Mouse (Mus musculus): ENCODE data around the gene Tsen15. TPM values are rescaled to one million over a fixed set of nuclear protein-coding genes. Genes with fewer than 3 reads are reported as not detected.
A peak's percentile ranks its signal among the peaks of the same experiment; 100 is the strongest.

Gene Tsen15
- total RNA-seq (2014; fragmentation: Nextera tagmentation) (87.6 and 116 TPM in 2 replicates), total RNA-seq (2017) (109 and 141 TPM in 2 replicates)

DNA sequence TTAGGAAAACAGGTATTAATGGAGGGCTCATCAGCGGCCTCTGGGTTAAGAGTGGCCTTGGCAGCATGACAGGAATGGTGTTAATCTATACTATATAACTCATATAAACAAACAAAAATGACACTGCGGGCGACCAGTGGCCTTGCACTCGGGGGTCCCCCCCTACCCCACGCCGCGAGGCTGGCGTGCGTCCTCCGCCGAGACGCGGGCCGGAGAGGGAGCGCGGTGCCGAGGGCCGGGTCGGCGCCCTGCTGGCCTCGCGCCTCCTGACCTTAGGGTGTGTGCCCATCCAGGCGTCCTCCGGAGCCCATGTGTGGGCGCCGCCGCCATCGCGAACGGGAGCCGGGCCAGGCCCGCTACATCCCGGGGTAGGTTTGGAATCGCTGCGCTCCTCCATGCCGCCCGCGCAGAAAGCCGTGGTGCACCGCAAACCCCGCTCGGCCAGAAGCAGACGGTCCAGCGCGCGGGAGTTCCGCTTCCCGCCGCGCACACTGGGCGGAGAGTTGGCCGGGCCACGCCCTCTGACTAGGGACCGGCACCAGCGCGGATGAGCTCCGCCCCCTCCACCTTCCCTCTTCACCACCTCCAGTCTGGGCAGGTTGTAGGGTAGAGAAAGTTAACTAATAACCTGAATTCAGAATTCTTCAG is at the start of gene Tsen15:
Gene Tsen15, minus strand, starts transcription at position 501 of the 648 bp plus-strand sequence.
- ATAC-seq (replicated peaks; ENCODE audit: low FRiP score, low TSS enrichment, poor library complexity, severe bottlenecking) = peak; percentile 100

DNA sequence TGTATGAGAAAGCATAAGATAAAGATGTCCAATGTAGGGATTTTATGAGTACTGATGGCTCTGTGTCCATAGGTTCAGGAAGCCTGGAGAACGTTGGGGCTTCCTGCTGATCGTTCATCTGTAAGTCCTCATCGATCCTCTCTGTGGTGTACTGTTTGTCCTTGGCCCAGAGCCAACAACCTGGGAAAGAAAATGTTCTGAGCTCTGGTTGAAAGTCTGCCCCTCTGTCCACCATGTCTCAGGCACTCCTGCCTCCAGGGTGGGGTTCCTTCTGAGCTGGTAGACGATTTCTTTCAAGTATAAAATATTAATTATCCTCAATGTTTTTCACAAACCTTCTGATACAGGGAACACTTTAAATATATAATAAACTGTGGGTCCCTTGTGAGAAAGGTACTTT is 47.7 kb upstream of the Tsen15 start:
- no peak for ATAC-seq (replicated peaks; ENCODE audit: low FRiP score, low TSS enrichment, poor library complexity, severe bottlenecking)

DNA sequence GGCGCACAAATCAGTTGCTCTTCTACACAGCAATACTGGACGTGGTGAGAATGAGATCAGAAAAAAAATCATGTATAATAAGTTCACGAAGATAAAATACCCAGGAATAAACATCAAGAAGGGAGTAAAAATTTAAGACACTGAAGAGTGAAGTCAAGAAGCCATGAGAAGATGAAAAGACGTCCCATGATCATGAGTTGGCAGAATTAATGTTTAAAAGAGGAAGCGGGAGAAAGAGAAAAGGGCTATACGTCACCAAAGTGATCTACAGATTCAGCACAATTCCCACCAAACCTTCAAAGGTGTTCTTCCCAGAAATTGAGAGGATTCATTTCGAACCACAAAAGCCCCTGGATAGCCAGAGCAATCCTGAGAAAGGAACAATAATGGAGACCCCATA is 43.3 kb upstream of the Tsen15 start:
- ATAC-seq (replicated peaks; ENCODE audit: low FRiP score, low TSS enrichment, poor library complexity, severe bottlenecking) = no peak

DNA sequence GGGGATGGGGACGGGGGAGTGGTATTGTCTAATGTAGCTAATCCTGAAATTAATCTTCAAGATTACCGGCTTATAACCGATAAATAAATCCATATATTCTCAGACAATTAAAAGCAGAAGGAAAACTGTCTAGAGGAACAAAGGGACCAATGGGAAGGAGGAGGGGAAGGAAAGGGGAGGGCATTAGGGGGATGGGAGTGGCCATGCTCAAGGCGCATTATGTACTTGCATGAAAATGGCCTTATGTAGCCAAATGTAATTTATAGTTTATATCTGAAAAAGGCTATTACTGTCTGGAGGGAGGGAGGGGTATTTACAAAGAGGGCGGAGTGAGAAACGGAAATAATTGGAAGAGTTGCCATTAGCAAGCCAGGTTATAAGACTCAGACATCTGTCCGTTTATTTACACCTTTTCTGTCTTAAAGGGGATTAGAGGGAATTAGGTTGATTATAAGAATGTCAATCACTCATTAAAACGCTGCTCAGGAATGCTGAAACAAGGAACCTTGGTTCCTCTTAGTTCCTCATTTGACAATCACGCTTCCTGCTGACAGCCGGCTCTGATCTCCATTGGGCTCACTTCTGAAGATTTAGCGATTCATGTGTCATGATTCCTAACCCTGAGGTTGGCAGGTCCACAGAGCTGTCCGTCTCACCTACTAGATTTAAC is 41.6 kb upstream of the Tsen15 start:
- no peak for ATAC-seq (replicated peaks; ENCODE audit: low FRiP score, low TSS enrichment, poor library complexity, severe bottlenecking)

DNA sequence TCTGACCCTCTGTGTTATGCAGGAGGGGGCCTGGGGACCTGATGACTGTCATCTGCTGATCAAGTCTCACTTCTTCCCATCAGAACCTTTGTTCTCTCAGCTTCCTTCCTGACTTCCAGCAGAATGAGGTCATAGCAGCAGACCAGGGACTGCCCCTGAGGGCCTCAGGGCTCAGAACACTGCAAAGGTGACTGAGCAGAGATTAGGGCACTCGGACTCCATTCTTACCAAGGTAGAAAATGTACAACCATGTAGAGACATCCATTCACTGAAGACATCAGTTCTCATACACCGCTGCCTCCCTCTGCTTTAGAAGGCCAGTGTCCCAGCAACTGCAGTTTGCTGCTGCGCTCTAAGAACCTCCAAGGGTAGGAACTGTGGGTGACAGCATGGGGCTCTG is 36.6 kb upstream of the Tsen15 start:
- no peak for ATAC-seq (replicated peaks; ENCODE audit: low FRiP score, low TSS enrichment, poor library complexity, severe bottlenecking)

DNA sequence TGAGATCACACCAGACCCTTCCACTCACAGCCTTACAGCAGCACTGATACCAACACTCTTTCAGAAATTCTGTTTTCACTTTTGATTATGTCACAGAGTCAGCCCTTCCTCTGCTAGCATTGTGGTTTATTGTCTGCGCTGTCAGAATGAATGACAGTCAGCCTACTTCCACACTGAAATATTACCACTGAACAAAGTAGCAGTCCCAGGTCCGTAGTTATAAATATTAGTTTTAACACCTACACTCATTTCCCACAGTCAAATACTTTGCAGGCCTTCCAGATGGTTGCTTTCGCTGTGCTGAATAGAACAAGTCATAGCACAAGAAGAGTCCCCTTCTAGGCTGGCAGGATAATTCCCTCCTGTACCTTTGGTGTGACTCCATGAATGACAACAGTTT is 35.8 kb upstream of the Tsen15 start:
- no peak for ATAC-seq (replicated peaks; ENCODE audit: low FRiP score, low TSS enrichment, poor library complexity, severe bottlenecking)

DNA sequence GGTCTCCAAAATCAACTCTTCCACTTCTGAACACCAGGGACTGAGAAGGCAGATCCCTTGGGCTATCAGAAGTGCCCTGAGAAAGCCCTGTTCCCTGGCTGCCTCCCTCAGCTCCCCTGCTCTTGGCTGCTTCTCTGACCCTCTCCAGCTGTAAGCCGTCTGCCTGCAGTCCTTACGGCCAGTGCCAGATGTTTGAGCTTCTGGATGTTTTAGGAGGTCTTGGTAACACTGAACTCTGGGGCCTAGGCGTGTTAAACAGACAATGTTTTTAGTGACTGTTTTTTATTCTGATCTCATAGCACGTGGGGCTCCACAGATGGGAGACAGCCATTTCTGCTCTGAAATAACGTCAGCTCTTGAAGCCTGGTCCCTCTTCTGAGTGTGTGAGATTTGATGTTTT is 31.1 kb upstream of the Tsen15 start:
- no peak for ATAC-seq (replicated peaks; ENCODE audit: low FRiP score, low TSS enrichment, poor library complexity, severe bottlenecking)

DNA sequence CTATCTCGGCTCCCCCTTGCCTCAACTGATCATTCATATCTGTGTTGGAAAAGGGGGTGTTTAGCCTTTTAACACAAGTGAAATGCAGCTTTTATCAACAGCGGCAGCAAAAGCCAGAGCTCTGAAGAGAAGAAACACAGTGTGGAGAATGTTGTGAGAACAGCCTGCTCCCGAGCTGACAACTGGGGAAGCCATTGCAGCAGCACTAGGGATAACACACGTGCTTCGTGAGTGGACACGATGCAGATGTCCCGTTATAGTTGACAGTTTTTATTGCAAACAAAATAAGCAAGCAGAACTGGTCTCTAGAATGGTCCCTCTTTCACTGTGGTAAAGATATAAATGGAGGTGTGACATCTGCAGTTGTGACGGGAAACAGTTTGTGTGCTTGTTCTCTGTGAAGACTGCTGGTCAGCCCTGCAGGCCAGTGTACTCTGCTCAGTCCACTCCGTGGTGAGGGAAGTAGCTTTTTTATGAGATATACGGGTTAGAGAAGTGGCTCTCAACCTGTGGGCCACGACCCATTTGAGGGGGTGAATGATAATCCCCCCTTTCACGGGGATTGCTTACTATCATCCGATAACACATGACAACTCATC is 29.9 kb upstream of the Tsen15 start:
- ATAC-seq (replicated peaks; ENCODE audit: low FRiP score, low TSS enrichment, poor library complexity, severe bottlenecking) = no peak

DNA sequence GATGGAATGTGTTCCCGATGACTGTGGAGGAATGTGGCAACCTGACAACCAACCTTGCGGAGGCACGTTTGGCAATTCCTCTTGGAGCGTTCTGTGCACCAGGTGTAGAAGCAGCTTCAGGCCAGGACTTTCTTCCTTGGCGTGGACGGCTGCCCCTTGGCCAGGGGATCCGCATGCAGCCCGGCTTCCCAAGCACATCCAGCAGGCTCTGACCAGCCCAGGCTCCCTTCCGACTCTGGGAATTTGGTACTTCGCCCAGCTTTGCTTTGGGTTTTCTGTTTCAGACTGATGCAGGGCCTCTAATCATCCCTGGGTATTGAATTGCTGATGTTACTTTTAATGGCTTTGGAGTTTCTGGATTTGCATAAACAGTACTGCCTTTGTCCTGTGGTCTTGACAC is 28.0 kb upstream of the Tsen15 start:
- ATAC-seq (replicated peaks; ENCODE audit: low FRiP score, low TSS enrichment, poor library complexity, severe bottlenecking) = no peak

DNA sequence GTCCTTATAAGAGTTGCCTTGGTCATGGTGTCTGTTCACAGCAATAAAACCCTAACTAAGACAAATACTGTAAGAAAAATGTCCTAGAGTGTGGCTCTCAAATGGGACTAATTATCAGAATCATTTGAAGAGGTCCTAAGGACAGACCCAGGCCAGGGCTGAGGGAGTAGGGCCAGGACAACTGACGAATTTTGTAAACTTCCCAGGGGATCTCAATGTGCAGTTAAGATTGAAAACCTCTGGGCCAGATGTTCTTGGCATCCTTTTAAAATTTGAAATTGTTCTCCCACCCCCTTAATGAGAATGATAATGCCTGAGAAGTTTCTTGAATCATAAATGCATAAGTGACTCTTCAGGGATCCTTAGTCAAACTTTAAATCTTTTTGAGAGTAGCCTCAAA is 27.5 kb upstream of the Tsen15 start:
- ATAC-seq (replicated peaks; ENCODE audit: low FRiP score, low TSS enrichment, poor library complexity, severe bottlenecking) = no peak

DNA sequence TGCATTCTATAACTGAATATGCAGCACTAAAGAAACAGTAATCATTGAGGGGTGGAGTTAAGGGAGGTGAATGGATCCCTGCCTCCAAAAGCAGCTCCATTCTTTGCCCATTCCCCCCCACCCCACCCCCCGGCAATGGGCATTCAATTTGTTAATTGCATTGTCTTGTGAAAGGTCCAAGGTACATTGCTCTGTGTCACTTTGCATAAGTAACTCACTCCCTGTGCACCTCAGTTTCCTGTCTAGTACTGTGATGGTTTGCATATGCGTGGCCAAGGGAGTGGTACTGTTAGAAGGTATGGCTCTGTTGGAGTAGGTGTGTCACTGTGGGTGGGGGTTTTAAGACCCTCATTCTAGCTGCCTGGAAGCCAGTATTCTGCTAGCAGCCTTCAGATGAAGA is 26.6 kb upstream of the Tsen15 start:
- no peak for ATAC-seq (replicated peaks; ENCODE audit: low FRiP score, low TSS enrichment, poor library complexity, severe bottlenecking)

DNA sequence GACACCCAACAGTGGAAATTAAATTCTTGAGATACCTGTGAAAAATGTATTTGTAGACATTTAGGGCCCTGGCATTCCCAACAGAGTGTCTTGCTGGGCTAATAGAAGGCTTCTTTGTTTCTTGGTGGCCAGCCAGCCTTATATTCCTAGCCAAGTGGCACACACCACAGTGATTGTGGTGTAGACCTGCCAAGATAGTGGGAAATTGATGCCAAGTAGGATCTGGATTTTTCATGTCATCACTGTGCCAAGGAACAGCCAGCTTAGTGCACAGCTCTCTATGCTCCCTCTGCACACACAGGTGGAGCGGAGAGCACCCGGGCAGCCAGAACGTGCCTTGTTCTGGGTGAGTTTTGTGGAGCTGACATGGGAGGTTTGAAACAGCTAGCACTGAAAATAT is 24.2 kb upstream of the Tsen15 start:
- ATAC-seq (replicated peaks; ENCODE audit: low FRiP score, low TSS enrichment, poor library complexity, severe bottlenecking) = no peak

DNA sequence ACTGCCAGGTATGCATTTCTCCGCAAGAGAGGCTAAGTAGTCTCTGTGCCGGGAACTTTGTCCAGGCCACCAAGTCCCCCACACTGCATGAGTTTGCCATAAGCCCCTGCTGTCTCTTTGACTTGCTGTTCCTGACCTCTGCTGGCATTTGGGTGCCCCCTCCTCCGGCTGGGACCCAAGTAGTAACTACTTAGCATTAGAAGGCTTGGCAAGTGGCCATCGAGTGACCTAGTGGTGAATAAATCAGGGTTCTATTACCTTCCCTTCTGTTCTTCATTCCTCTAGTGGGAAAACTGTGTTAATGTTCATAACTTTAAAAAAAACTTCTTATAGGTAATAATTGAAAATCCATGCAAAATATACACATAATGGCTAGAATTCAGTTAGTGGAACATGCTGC is 22.9 kb upstream of the Tsen15 start:
- ATAC-seq (replicated peaks; ENCODE audit: low FRiP score, low TSS enrichment, poor library complexity, severe bottlenecking) = no peak

DNA sequence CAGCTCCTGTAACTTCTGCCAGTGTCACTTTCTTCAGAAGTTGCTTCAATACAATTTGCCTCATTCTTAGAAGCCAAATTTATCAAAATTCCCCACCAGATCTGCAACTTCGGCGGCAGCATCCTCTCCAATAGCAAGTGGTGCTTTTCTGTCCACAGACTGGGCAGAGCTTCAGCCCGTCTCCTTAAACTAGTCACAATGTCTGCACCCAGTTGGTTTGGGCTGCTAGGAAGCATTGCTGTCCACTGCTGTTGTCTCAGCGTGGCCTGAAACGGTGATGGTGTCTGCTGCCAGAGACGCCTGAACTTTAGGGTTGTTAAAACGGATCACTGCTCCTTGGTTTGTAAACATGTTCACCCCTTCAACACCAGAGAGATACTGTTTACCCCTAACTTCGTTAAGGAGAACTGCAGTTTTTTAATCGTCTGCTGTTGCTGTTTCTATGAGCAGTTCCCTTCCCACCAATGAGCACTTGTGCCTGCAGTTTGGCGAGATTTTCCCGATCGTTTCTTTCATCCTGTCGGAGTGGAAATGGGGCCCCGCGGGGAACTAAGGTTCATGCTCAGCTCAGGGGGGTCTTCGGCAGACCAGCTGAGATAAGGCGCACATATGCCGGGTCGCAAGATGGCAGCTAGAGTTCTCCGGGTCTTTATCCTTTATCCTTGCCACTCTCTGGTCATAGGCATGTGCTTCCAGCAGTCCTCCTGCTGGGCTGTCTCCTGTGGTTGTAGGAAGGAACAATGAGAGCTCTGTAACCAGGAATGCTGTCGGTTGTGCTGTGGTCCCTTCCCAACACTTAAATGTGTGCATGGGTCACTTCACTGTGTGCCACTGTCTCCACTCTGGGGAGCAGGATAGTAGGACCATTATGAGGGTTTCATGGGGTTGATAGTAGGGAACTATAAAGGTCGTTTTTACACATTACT is 20.8 kb upstream of the Tsen15 start:
- no peak for ATAC-seq (replicated peaks; ENCODE audit: low FRiP score, low TSS enrichment, poor library complexity, severe bottlenecking)

DNA sequence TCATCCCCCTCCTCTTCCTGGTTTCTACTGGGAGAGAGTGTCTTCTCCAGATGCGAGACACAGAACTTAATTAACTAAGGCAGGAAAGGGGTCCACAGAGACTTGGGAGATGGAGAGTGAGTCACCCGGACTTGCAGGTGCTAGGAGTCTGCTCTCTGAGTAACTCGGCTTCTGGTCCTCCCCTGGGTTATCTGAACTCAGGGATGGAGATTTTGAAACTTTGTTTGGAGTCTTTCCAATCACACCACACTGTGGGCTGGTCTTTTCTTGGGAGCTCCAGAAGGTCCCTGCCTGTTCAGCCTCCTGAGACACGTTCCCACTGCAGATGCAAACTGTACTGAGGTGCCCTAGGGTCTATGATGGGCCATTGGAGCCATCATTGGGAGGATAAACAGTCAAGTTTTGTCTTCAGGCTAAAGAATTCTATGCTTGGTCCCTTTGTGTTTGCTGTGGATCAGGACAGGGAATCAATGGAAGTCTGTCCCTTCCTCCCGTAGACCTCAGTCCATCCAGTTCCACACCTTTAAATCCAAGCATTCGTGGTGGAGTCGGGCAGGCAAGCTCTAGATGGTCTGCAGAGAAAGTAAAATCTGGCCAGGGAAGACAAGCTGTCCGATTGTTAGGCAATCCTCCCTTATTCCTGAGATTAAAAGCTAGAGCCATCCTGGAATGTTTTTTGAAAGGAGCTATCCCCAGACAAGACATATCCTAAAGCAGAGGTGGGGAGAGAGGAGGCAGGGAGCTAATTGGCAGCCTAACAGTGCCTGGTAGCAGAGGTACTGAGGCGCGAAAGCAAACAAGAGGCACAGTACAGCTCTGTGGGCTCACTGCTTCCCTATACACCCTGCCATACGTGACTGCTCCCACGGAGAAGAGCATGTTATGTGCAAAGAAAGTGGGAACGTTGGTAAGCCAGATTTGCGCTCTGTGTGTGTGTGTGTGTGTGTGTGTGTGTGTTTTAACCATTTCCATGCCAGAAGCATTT is 14.4 kb upstream of the Tsen15 start:
- no peak for ATAC-seq (replicated peaks; ENCODE audit: low FRiP score, low TSS enrichment, poor library complexity, severe bottlenecking)

DNA sequence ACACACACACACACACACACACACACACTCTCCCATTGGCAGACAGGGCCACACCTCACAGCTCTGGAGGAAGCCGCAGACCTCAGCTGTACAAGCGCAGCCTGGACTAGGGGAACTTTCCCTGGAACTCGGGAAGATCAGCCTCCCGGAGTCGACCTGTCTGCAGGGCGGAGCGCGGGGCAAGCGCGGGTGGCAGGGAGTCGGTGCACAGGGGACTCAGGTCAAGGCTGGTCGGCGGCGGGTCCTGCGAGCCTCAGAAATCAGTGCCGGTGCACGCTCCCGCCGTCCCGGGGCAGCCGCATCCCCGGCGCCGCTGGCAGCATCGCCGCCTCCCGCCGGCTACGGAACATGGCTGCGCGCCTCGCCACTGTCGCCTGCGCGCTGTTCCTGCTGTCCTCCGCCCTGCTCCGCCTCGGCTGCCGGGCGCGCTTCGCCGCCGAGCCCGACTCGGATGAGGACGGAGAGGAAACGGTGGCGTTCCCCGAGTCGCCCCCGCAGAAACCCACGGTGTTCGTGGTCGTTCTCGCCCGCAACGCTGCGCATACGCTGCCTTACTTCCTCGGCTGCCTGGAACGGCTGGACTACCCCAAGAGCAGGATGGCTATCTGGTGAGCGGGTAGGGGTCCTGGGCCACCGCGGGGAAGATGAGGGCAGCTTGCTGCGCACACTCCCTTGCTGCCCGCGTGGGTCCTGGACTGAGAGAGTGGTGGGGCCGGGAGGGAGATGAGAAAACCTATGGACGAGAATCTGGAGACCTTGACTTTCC is 13.5 kb upstream of the Tsen15 start, which contains the start of gene Colgalt2:
Gene Colgalt2, plus strand, starts transcription at position 41 of the 766 bp plus-strand sequence.
- ATAC-seq (replicated peaks; ENCODE audit: low FRiP score, low TSS enrichment, poor library complexity, severe bottlenecking) = peak; percentile 63

DNA sequence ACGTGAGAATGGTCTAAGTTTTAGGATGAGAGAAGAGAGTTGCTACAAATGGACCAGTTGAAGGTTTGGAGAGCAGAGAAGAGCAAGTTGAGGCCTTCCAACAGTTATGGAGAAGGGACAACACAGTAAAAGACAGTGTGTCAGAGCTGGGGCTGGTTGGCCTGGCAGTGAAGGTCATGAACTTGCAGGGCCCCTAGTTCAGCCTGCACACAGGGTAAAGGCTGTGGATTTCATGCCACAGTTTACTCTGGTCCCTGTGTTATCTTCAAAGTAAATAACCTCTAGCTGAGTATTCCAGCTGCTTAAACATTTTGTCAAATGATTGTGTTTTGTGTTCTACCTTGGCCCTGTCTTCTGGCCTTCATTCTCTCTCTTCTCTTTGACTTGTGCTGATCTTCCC is 12.2 kb upstream of the Tsen15 start:
- ATAC-seq (replicated peaks; ENCODE audit: low FRiP score, low TSS enrichment, poor library complexity, severe bottlenecking) = no peak

DNA sequence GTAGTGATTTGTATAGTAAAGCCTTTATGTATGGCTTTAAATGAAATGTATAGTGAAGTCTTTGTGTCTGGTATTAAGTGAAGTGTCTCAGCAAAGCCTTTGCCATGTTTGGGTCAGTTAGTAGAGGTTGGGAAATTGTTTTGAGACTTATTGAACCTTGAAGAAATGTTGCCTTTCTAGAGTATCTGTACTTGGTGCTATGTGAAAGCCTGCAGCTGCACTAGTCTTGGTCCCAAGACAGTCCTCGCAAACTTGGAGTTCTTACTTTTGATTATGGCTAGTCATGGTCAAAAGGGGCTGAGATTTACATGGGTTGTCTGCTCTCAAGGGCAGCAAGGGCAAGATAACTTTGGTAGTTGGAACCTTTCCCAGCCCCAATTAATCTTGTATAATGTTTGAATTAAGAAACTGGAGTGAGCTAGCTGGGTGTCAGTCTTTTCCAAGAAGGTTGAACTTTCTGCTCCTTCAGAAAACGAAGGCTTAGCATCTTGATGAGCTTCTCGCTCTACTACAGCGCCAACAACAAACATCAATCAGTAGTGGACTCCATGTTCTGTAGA is 8.5 kb upstream of the Tsen15 start:
- no peak for ATAC-seq (replicated peaks; ENCODE audit: low FRiP score, low TSS enrichment, poor library complexity, severe bottlenecking)
